Mouse (Mus musculus) intestine, embryonic 16.5 days (tissue): Measurements from ENCODE around the gene Ldlrad3. TPM values are rescaled to one million over a fixed set of nuclear protein-coding genes. Genes with fewer than 3 reads are reported as not detected.

Source experiments
- ATAC-seq: fragments of 200-750 bp; cut with Nextera tagmentation; 2 replicates; pipeline ENCODE4 v1.8.0; 2017; ENCODE audit warnings: moderate TSS enrichment, moderate library complexity
- H3K27ac ChIP-seq: fragments of 300-500 bp; sonication (generic); 2 replicates; pipeline ENCODE4 v1.5.1; 2014; ENCODE audit warnings: mild to moderate bottlenecking, low read length
- H3K27me3 ChIP-seq: fragments of 300-500 bp; sonication (generic); replicated peaks from 2 replicates; pipeline ENCODE4 v1.6.1; 2014; ENCODE audit warnings: low read length, control low read depth, mixed read lengths; ENCODE audit not compliant: control insufficient read depth, insufficient read depth
- H3K36me3 ChIP-seq: fragments of 300-500 bp; sonication (generic); 2 replicates; pipeline ENCODE4 v1.6.1; 2014; ENCODE audit warnings: low read length, control low read depth; ENCODE audit not compliant: control insufficient read depth, insufficient read depth
- H3K4me1 ChIP-seq: fragments of 300-500 bp; sonication (generic); 2 replicates; pipeline ENCODE4 v1.6.1; 2014; ENCODE audit warnings: low read length, control low read depth, mixed read lengths; ENCODE audit not compliant: control insufficient read depth, insufficient read depth
- H3K4me2 ChIP-seq: fragments of 300-500 bp; sonication (generic); 2 replicates; pipeline ENCODE4 v1.6.1; 2014; ENCODE audit warnings: low read depth, low read length, control low read depth
- H3K4me3 ChIP-seq: fragments of 300-500 bp; sonication (generic); 2 replicates; pipeline ENCODE4 v1.5.1; 2014; ENCODE audit warnings: mild to moderate bottlenecking, low read length
- H3K9ac ChIP-seq: fragments of 300-500 bp; sonication (generic); 2 replicates; pipeline ENCODE4 v1.6.1; 2014; ENCODE audit warnings: low read depth, low read length
- H3K9me3 ChIP-seq: fragments of 300-500 bp; sonication (generic); 2 replicates; pipeline ENCODE4 v1.6.1; 2016; ENCODE audit warnings: low read length, control low read depth; ENCODE audit not compliant: control insufficient read depth
- WGBS: fragments of 180-500 bp; shearing (Covaris S2); extraction: QIAGEN DNeasy Blood & Tissue Kit; methylation state at CpG from one replicate; pipeline ENCODE4 v1.1.7; 2014; 5-methylcytosine and 5-hydroxymethylcytosine counted together
- polyA plus RNA-seq: library from polyadenylated mRNA; unstranded; fragments of >200 nt; fragmentation: Nextera tagmentation; extraction: Ambion mirVana; gene quantifications from 2 replicates; pipeline ENCODE4 v1.2.1, GENCODE M21; 2015

Ldlrad3 gene
- polyA plus RNA-seq, 1 experiment from 2014 or later, result 18.8 TPM

- Histone ChIP-seq H3K4me1 (peaks cover 8% of the 10 kb centered on the region), H3K27ac (no peak overlapping the region), H3K27me3 (no peaks in the 10 kb centered on the region), H3K36me3 (0 out of 2 replicates have a peak, but pooled peaks cover 2% of the 10 kb centered on the region), H3K4me2 (no peak overlapping the region), H3K9me3 (no peaks in the 10 kb centered on the region), H3K9ac (no peak overlapping the region), H3K4me3 (no peak overlapping the region)
- 83% methylated on average over 12 of the region's 12 CpGs for WGBS
- no peak for ATAC-seq
Measured at GRCm38 (mm10) chr2:102057746-102058145, 128.4 kb downstream of the Ldlrad3 start.

GRCm38 (mm10) chr2:102057029-102057685, 129.0 kb downstream of the Ldlrad3 start:
- no peak for ATAC-seq
- H3K9me3 ChIP-seq, result no peaks in the 10 kb centered on the region
- H3K4me2 ChIP-seq, result no peak overlapping the region
- H3K9ac ChIP-seq, result no peak overlapping the region
- H3K36me3 ChIP-seq, result 0 out of 2 replicates have a peak, but pooled peaks cover 2% of the 10 kb centered on the region
- H3K27me3 ChIP-seq, result no peaks in the 10 kb centered on the region
- 45% methylated on average over 9 of the region's 9 CpGs for WGBS
- H3K4me1 ChIP-seq, result peaks cover 8% of the 10 kb centered on the region
- H3K4me3 ChIP-seq, result no peak overlapping the region
- H3K27ac ChIP-seq, result peak overlapping the region; percentile 41

GRCm38 (mm10) chr2:102056144-102056543, 130.0 kb downstream of the Ldlrad3 start:
- Histone ChIP-seq H3K27ac (no peak overlapping the region), H3K27me3 (no peaks in the 10 kb centered on the region), H3K4me2 (no peak overlapping the region), H3K4me1 (peaks cover 8% of the 10 kb centered on the region), H3K36me3 (0 out of 2 replicates have a peak, but pooled peaks cover 2% of the 10 kb centered on the region), H3K9me3 (no peaks in the 10 kb centered on the region), H3K9ac (no peak overlapping the region), H3K4me3 (no peak overlapping the region)
- ATAC-seq, result no peak
- WGBS, result 82% methylated on average over 8 of the region's 8 CpGs

- no peaks in the 10 kb centered on the region for H3K36me3 ChIP-seq
- no peak overlapping the region for H3K27ac ChIP-seq
- no peaks in the 10 kb centered on the region for H3K9me3 ChIP-seq
- H3K27me3 ChIP-seq, result no peaks in the 10 kb centered on the region
- peaks cover 13% of the 10 kb centered on the region for H3K4me1 ChIP-seq
- H3K4me2 ChIP-seq, result no peak overlapping the region
- no peak overlapping the region for H3K4me3 ChIP-seq
- WGBS, result 79% methylated on average over 10 of the region's 10 CpGs
- ATAC-seq, result no peak
- H3K9ac ChIP-seq, result no peak overlapping the region
Measured at GRCm38 (mm10) chr2:102052951-102053660, 133.1 kb downstream of the Ldlrad3 start.

GRCm38 (mm10) chr2:102052353-102052752, 133.8 kb downstream of the Ldlrad3 start:
- H3K27me3 ChIP-seq, result no peaks in the 10 kb centered on the region
- no peaks in the 10 kb centered on the region for H3K9me3 ChIP-seq
- ATAC-seq, result no peak
- no peak overlapping the region for H3K27ac ChIP-seq
- H3K4me2 ChIP-seq, result no peak overlapping the region
- WGBS, result 88% methylated on average over 6 of the region's 6 CpGs
- no peak overlapping the region for H3K9ac ChIP-seq
- peaks cover 8% of the 10 kb centered on the region for H3K4me1 ChIP-seq
- no peak overlapping the region for H3K4me3 ChIP-seq
- H3K36me3 ChIP-seq, result no peaks in the 10 kb centered on the region

- Histone ChIP-seq H3K27ac (no peak overlapping the region), H3K9me3 (no peaks in the 10 kb centered on the region), H3K4me1 (peaks cover 5% of the 10 kb centered on the region; the same call in 1 of the 2 replicates), H3K4me3 (no peak overlapping the region), H3K27me3 (no peaks in the 10 kb centered on the region), H3K4me2 (peak overlapping the region; percentile 25; the same call in 1 of the 2 replicates), H3K36me3 (no peaks in the 10 kb centered on the region), H3K9ac (no peak overlapping the region)
- ATAC-seq, result peak; percentile 67
- WGBS, result 39% methylated on average over 10 of the region's 10 CpGs
Measured at GRCm38 (mm10) chr2:102049866-102050550, 136.2 kb downstream of the Ldlrad3 start.

- H3K27me3 ChIP-seq, result no peaks in the 10 kb centered on the region
- H3K4me1 ChIP-seq, result peaks cover 5% of the 10 kb centered on the region; the same call in 1 of the 2 replicates
- WGBS, result 81% methylated on average over 16 of the region's 16 CpGs
- 0 out of 2 replicates have a peak, but pooled peaks have one; percentile 54 for ATAC-seq
- H3K9ac ChIP-seq, result no peak overlapping the region
- no peaks in the 10 kb centered on the region for H3K36me3 ChIP-seq
- no peak overlapping the region for H3K4me3 ChIP-seq
- no peaks in the 10 kb centered on the region for H3K9me3 ChIP-seq
- H3K27ac ChIP-seq, result no peak overlapping the region
- no peak overlapping the region for H3K4me2 ChIP-seq
Measured at GRCm38 (mm10) chr2:102048296-102049175, 137.6 kb downstream of the Ldlrad3 start.

- ATAC-seq, result no peak
- no peak overlapping the region for H3K4me3 ChIP-seq
- no peaks in the 10 kb centered on the region for H3K27me3 ChIP-seq
- H3K9ac ChIP-seq, result no peak overlapping the region
- no peaks in the 10 kb centered on the region for H3K9me3 ChIP-seq
- H3K27ac ChIP-seq, result no peak overlapping the region
- 92% methylated on average over 7 of the region's 7 CpGs for WGBS
- H3K4me2 ChIP-seq, result no peak overlapping the region
- peaks cover 5% of the 10 kb centered on the region; the same call in 1 of the 2 replicates for H3K4me1 ChIP-seq
- H3K36me3 ChIP-seq, result no peaks in the 10 kb centered on the region
Measured at GRCm38 (mm10) chr2:102046481-102046880, 139.7 kb downstream of the Ldlrad3 start.
